Mouse (Mus musculus): ENCODE data around the gene Fbxw11. TPM values are rescaled to one million over a fixed set of nuclear protein-coding genes. Genes with fewer than 3 reads are reported as not detected.

The Fbxw11 gene
- total RNA-seq, 2 experiments from 2014 or later: 28.8 to 40.5 TPM

DNA sequence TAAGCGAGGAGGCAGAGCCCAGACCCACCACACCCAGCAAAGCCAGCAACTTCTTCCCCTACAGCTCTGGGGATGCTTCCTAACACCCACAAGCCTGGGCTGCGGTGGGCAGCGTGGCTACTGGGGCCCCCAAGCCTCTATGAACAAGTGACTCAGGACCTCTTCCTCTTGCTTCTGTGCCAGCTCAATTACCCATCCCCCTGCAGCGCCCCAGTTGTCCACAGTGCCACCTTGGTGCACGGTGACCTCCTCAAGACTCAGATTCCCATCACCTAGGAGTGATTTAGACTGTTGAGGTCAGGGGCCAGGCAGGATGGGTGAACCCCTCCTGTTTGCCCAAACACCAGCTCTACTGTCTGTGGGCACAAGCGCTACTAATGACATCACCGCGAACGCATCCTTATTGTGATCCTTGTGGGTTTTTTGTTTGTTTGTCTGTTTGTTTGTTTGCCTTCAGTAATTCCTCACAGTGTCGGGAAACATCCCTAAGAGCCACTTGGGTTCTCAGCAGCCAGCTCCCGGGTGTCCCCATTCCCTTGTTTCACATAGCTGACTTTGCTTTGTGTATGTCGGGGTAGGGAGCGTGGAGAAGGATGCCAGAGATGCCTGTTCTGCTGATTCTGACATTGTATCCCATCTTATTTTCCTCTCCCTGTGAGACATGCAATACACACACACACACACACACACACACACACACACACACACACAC, 19.9 kb upstream of the Fbxw11 start:
- no peak for ATAC-seq (replicated peaks; ENCODE audit: low FRiP score, low TSS enrichment, poor library complexity, severe bottlenecking)

DNA sequence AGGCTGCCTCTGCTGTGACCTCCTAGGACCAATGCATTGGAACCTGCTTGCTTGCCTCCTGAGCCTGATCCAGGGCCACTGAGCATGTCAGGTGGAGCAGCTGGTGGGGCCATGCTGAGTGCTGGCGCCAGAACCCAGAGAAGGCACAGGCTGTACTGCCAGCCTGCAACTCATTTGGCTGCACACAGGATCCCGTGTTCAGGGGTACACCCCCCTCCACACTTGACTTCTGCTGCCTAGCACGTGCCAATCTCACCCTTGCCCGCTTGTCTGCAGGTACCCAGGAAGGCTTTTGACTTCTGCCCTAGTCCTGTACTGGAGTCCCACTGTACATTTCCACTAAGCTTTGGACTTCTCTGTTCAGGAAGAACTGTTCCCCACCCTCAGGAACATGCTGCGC, 19.3 kb upstream of the Fbxw11 start:
- ATAC-seq (replicated peaks; ENCODE audit: low FRiP score, low TSS enrichment, poor library complexity, severe bottlenecking): no peak

DNA sequence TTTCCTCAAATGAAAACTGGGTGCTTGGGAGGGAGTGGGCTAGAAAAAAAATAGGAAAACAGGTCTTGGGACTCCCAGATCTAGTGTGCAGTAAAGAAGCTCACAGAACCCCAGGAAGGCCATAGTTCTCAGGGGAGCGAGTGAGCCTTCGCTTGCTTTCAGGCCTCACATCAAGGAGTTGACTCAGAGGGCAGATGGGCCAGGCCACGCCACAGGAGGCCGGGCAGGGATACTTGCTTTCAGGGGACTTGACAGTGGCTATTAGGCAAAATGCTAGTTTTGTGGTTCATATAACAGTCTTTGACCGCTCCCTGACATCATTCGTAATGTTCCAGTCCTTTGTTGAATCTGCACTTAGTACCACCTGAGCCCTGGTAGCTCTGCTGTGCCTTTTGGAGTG, 18.6 kb upstream of the Fbxw11 start:
- ATAC-seq (replicated peaks; ENCODE audit: low FRiP score, low TSS enrichment, poor library complexity, severe bottlenecking): no peak

DNA sequence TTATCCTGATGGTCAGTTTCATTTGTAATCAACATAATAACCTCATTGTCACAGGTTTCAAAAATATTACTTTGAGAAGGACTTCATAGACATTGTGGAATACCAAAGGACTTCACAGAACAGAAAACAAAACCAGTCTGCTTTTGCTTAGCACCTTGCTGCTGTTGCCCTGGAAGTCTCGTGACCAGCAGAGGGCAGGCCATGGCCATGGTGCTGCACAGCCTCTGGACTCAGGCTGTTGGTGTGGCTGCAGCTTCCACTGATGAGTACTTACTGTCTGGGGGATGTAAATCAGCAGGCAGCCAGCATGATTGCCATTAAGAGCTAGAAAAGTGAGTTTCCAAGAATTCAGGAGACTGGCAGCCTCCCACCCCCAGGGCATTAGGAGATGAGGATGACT, 16.8 kb upstream of the Fbxw11 start:
- peak; percentile 84 for ATAC-seq (replicated peaks; ENCODE audit: low FRiP score, low TSS enrichment, poor library complexity, severe bottlenecking)

DNA sequence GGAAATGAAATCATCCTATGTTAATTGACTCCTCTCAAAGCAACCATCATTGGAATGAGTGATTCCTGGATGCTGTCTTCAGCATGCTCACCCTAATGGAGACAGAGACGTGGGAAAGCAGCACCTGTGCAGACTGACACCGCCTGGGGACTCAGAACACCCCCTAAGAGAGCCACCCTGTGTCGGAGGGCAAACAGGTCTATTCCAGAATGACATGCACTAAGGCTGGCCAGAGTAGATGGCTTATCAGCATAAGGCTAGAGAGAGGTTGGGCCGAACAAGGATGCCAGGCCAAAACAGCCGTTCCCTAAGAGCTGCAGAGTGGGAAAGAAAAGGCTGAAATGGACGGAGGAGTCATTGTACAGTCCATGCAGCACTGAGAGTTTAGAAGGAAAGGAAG, 16.4 kb upstream of the Fbxw11 start:
- no peak for ATAC-seq (replicated peaks; ENCODE audit: low FRiP score, low TSS enrichment, poor library complexity, severe bottlenecking)

DNA sequence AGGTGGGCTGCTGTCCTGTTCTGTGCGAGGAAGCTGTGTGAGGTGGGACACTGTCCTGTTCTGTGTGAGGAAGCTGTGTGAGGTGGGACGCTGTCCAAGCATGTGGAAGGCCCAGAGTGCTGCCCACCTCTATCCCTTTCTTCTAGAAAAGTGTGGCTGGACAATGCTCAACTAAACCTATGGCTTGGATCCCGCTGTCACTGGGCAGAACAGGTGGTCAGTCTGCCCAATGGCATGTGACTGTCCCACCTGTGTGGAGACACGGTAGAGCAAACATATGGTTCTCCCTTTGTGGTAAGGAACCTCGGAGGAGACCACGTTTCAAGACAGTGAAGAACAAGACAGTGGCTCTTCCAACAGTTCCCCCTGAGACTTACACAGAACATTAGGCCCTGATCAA, 14.6 kb upstream of the Fbxw11 start:
- no peak for ATAC-seq (replicated peaks; ENCODE audit: low FRiP score, low TSS enrichment, poor library complexity, severe bottlenecking)

DNA sequence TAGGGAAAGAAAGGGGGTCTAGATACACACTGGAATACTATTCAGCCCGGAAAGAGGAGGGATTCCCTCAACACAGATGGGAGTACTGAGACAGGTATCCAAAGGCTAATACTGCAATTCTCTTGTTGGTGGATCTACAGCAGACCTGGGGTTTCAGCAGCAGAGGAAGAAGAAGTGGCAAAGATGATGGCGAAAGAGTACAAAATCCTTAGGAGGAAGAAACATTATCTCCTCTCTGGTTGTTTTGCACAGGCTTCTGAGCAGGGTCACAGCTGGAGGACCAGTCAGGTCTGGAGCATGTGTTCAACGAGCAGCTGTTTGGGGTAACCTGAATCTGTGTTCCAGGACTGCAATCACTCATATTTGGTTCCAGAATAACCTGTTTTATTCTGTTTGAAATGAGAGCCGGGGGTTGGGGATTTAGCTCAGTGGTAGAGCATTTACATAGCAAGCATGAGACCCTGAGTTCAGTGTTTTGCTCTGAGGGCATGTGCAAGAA, 12.8 kb upstream of the Fbxw11 start:
- no peak for ATAC-seq (replicated peaks; ENCODE audit: low FRiP score, low TSS enrichment, poor library complexity, severe bottlenecking)

DNA sequence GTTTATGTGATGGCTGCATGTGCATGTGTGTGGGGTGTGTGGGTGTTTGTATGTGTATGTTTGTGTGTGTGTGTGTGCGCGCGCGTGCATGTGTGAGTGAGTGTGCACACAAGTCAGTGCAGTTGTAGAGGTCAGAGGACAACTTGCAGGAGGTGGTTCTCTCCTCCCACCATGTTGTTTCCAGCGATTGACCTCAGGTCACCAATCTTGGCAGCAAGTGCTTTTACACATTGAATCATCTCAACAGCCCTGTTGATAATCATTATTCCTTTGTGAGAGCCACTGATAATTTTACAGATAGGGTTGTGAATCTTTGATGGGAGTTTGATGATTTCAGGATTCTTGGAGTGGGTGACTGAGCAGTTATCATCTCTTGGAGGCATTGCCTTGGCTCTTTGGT, 9.9 kb upstream of the Fbxw11 start:
- ATAC-seq (replicated peaks; ENCODE audit: low FRiP score, low TSS enrichment, poor library complexity, severe bottlenecking): no peak

DNA sequence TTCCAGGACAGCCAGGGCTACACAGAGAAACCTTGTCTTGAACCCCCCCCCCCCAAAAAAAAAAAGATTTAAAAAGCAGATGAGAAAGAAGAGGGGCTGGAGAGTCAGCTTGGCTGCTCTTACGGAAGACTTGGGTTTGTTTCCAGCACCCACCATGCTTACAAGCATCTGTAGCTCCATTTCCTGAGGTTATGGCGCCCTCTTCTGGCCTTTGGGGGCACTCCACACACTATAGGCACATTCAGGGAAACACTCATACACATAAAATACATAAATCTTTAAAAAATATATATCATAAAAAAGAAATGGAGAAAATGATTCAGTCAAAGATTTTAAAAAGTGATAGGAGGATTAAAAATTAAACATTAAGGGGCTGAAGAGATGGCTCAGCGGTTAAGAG, 9.0 kb upstream of the Fbxw11 start:
- no peak for ATAC-seq (replicated peaks; ENCODE audit: low FRiP score, low TSS enrichment, poor library complexity, severe bottlenecking)

DNA sequence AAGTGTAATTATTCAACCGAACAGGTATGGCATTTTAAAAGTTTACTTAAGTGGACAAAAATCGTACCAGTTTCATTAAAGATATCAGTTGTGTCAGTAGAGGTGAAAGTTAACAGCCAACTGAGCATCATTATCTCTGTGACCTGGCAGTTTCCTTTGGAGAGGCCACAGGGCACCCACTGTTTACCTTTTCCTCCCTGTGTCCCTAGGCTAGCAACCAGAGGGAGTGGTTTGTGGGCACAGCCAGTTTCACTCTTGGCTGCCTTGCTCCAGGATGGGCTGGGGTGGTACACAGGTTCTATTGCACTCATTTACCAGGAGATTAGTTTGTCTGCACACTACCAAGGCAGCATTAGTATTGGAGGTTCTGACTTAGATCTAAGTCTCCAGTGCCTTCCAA, 8.4 kb upstream of the Fbxw11 start:
- peak; percentile 81 for ATAC-seq (replicated peaks; ENCODE audit: low FRiP score, low TSS enrichment, poor library complexity, severe bottlenecking)

DNA sequence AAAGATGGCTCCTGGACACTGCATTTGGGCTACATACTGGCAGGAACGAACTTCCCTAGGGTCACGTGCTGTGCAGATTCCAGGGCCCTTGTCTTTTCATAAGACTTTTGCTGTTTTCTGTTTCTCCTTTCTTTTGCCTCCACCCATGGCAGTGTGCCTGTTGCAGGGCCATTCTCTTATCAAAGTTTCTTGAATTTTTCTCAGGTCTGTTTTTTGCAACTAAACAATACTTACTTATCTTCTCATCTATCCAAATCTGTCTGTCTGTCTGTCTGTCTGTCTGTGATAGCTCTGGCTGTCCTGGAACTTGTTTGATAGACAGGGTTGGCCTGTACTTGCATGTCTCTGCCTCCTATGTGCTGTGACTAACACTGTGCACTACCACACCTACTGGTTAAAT, 7.7 kb upstream of the Fbxw11 start:
- peak; percentile 78 for ATAC-seq (replicated peaks; ENCODE audit: low FRiP score, low TSS enrichment, poor library complexity, severe bottlenecking)

DNA sequence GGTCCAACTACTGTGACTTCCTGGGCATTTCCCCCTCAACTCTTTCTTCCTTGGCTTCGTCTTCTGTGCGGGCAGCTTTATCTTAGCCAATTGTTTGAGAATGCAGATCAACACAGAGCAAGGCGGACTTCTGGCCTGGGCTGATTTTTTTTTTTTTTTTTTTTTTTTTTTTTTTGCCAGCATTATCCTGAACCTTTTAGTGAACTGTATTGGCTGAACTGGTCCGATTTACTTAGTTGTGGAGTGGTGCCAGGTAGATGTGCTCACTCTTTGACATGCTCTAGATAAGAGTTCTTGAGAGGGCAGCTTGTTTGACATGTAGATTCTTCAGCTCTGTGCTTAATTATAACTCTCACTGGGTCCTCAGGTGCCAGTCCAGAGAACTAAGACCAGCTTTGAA, 6.2 kb upstream of the Fbxw11 start:
- ATAC-seq (replicated peaks; ENCODE audit: low FRiP score, low TSS enrichment, poor library complexity, severe bottlenecking): peak; percentile 22

DNA sequence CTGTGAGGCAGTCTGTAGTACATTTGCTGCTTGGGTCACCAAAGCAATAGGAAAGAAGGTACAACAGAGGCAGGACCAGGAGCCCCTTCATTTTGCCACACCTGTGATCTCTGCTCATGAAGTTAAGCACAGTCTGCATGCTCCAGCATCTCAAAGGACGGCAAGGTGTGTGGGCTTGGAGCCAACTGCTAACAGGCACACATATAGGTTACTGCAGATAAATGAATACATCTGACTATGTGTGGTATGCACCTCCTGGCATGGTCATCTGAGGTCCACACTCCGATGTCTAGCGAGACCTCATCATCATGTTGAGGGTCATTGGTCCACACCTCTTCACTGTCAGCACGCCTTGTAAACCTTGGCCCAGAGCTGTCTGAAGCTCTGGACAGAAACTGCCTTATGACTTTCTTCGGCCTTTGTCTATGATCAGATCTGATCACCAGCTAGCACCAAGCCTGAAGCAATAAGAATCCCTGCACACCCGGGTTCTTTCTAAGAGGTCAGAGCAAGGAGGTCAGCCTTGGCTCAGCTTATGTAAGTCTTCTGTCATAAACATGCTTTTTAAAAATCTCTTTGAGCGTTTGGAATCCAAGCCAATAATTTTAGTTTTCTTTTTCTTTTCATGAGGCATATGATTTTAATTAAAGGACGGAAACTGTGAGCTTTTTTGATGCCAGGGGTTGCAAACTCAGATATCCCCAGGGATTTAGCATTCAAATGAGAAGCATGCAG, 3.8 kb upstream of the Fbxw11 start:
- ATAC-seq (replicated peaks; ENCODE audit: low FRiP score, low TSS enrichment, poor library complexity, severe bottlenecking): no peak

DNA sequence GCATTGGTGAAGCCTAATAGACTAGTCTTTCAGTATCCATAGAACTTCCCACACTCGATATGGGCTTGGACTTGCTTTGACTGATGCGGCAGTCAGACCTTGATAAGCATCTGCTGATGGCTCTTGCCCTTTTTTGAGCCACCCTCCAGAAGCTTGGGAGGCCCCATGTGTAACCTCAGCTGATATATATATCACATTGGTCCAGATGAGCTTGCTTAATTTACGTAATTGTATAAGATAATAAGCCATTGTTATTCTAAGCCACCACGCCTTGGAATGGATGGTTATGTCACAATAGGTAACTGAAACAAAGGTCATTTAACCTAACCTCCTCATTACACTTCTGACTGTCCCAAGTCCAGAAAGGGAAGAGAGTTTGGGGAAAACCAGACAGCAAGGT, 1.9 kb upstream of the Fbxw11 start:
- peak; percentile 28 for ATAC-seq (replicated peaks; ENCODE audit: low FRiP score, low TSS enrichment, poor library complexity, severe bottlenecking)

DNA sequence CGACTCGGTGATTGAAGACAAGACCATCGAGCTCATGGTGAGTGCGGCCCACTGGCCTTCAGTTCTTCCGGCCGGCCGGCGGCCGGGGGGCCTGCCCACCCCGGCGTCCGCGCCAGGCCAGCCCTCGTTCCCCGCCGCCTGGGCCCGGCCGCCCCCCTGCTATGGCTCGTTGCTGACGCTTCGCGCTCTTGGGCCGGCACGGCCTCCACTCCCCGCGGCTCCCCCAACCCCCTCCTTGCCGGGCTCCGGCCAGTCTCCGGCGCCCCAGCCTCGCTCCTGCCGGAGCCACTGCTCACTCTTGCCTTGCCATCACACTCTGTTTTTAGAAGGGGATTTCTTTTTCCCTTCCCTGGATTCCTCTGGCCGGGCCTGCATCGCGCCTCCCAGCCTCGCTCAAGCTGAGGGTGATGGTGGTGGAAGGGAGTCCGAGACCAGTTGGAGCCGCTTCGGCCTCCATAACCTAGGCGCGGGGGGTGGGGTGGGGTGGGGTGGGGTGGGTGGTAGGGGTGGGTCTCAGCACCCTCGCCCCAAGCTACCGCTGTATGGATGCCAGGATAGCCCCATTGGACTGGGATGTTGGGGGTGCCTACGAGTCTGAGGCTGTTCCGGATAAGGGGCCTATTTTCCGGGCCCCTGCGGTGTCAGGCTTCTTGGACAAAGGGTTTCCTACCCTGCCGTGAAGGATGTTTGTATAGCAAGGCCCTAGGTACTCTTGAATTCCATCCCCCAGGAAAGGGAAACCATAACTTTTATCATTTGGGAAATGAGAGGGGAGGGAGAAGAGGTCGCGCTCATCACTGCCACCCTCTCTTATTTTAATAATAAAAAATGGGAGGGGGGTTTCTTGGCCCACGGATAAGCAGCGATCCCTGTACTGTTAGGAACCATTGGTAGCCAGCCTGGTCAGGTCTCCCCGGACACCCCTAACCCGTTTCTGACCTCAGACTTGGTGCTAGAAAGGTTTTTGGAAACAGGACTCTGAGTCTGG, 669 bp downstream of the Fbxw11 start:
- ATAC-seq (replicated peaks; ENCODE audit: low FRiP score, low TSS enrichment, poor library complexity, severe bottlenecking): no peak

DNA sequence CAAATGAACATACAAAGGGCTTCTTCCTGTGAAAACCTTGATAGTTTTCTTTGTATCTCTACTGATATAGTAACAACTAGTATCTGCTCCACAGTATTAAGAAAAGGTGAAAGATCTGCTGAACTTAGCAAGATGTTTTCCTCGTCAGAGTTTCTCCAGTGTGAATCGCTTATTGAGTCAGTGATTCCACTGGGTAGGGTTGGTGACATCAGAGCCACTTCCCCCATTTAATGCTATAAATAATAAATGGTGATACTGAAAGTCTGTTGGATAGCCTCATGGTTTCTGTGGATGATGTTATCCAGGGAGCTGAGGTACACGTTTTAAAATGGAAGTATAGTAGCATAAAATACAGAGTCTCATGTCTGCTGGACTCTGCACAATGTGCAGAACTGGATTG, 1.5 kb downstream of the Fbxw11 start:
- ATAC-seq (replicated peaks; ENCODE audit: low FRiP score, low TSS enrichment, poor library complexity, severe bottlenecking): no peak

DNA sequence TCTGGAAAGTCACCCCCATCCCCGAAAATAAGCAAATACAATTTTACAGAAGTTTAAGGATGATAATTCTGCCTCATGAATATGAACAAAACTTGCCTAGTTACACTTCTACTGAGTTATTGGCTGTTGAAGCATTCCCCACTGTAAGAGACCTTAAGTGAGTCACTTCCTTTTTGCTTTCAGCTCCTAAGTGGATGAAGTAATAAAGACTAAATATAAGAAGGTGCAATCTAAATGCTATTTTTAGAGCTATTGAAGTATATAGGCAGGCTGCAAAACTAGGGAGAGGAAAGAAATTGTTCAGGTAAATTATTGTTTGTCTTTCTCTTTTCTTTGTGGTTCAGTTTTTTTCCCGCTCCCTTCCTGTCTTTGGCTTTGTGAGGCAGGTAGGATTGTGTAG, 4.7 kb downstream of the Fbxw11 start:
- no peak for ATAC-seq (replicated peaks; ENCODE audit: low FRiP score, low TSS enrichment, poor library complexity, severe bottlenecking)

DNA sequence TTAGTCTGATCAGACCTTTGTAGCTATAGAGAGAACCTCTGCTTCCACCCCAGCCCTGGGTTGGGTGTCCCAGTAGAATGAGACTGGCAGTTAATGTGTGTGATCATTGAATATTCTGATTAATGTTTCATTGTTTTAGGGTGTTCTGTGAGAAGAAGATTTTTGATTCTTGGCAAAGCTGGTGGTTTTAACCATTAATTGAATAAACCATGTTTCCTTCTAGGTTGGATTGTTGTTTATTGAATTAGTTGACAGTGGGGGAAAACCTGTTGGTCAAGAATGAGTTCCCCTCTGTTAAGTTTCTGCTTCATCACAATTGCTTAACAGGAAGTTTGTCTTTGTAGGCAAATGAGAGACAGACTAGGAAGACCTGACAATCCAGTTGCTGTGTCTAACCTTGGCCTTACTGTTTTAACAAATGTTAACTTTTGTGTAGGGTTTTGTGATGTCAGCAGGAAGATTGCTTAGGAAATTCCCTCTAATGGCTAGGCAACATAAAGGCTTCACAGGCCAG, 7.8 kb downstream of the Fbxw11 start:
- ATAC-seq (replicated peaks; ENCODE audit: low FRiP score, low TSS enrichment, poor library complexity, severe bottlenecking): no peak

DNA sequence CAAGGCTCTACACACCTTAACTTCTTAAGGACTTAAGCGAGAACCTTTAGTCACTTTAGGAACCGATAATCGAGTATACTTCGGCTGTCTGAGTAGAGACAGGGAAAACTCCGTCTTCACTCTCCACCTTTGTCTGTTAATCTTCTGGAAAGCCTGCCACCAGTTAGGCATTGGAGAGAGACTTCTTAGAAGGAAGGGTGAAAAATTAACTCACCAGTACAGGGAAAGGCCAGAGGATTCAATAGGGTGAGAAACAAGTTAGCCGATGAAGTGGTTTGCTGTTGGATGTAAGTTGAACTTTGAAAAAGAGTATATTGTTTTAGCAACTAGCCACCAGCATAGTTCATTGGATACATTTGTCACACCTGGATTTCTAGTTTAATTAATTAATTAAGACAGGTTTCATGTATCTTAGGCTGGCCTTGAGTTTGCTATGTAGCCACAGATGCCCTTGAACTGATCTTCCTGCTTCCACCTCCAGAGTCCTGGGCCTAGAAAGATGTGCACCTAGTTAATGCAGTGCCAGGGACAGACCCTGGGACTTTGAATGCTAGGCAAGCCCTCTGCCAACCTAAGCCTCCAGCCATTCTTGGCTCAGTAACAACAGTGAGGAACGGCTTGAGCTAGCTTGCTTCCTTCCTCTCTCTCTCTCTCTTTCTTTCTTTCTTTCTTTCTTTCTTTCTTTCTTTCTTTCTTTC, 8.5 kb downstream of the Fbxw11 start:
- no peak; the same call in 1 of the 2 replicates for ATAC-seq (replicated peaks; ENCODE audit: low FRiP score, low TSS enrichment, poor library complexity, severe bottlenecking)

Measured in megakaryocyte-erythroid progenitor cell, adult 5-6 weeks (primary cell).